Mouse (Mus musculus): ENCODE measurements at regions not wholly inside any gene's neighbourhood (a gene's known extent, or its start where the extent isn't known, plus 50 kb on each side); places are given as distances from the start of the nearest gene placed in this dataset.

- Histone ChIP-seq H3K4me3 (no peak overlapping the region), H3ac (ENCODE audit: control insufficient read depth, insufficient read length) (no peak overlapping the region), H3K27me3 (ENCODE audit: control insufficient read depth, insufficient read depth, insufficient read length) (no peaks in the 10 kb centered on the region), H3K4me2 (ENCODE audit: low read depth) (no peak overlapping the region), H3K79me2 (ENCODE audit: control insufficient read depth, insufficient read depth) (no peaks in the 10 kb centered on the region), H3K36me3 (ENCODE audit: control insufficient read depth, insufficient read depth) (no peaks in the 10 kb centered on the region)
- TF ChIP-seq REST (IDR thresholded peaks at IDR 0.05; ENCODE audit: insufficient read depth, insufficient read length): no peak
- no peak for TF ChIP-seq TCF12 (IDR thresholded peaks at IDR 0.05; ENCODE audit: insufficient read depth, poor library complexity, severe bottlenecking)
- no peak for TF ChIP-seq POLR2AphosphoS2 (IDR thresholded peaks at IDR 0.05; ENCODE audit: insufficient read length, low read depth)
- TF ChIP-seq SRF (IDR thresholded peaks at IDR 0.05; ENCODE audit: control insufficient read depth, insufficient read length, low read depth): no peak
- TF ChIP-seq MYOG (IDR thresholded peaks at IDR 0.05; ENCODE audit: control insufficient read depth in 1 of 3, insufficient read depth in 1 of 3, insufficient read length in 2 of 3, low read depth in 2 of 3): no peak
- no peak for TF ChIP-seq E2F4 (IDR thresholded peaks at IDR 0.05; ENCODE audit: insufficient read depth)
- TF ChIP-seq CEBPB (IDR thresholded peaks at IDR 0.05; ENCODE audit: insufficient read depth, poor library complexity, severe bottlenecking): no peak
- no peak for TF ChIP-seq POLR2A (IDR thresholded peaks at IDR 0.05; ENCODE audit: insufficient read length, low read depth)
- TF ChIP-seq MAX (IDR thresholded peaks at IDR 0.05; ENCODE audit: low read depth): no peak
- no peak for TF ChIP-seq MYOD1 (IDR thresholded peaks at IDR 0.05; ENCODE audit: control insufficient read depth in 1 of 3, insufficient read length in 2 of 3, low read depth in 2 of 3)
- no peak for TF ChIP-seq USF1 (IDR thresholded peaks at IDR 0.05; ENCODE audit: low read depth)
Measured at GRCm38 (mm10) chr1:35405418-35405817, 555.6 kb downstream of the Plekhb2 start.

GRCm38 (mm10) chr1:35415646-35416045 lies 565.9 kb downstream of the Plekhb2 start:
- H3ac ChIP-seq (ENCODE audit: control insufficient read depth, insufficient read length): no peak overlapping the region
- no peaks in the 10 kb centered on the region for H3K27me3 ChIP-seq (ENCODE audit: control insufficient read depth, insufficient read depth, insufficient read length)
- H3K79me2 ChIP-seq (ENCODE audit: control insufficient read depth, insufficient read depth): no peaks in the 10 kb centered on the region
- no peak overlapping the region for H3K4me2 ChIP-seq (ENCODE audit: low read depth)
- no peak overlapping the region for H3K4me3 ChIP-seq
- TF ChIP-seq USF1 (IDR thresholded peaks at IDR 0.05; ENCODE audit: low read depth) (no peak), MYOD1 (IDR thresholded peaks at IDR 0.05; ENCODE audit: control insufficient read depth in 1 of 3, insufficient read length in 2 of 3, low read depth in 2 of 3) (no peak), POLR2AphosphoS2 (IDR thresholded peaks at IDR 0.05; ENCODE audit: insufficient read length, low read depth) (no peak), TCF3 (IDR thresholded peaks at IDR 0.05; ENCODE audit: insufficient read length, low read depth) (no peak), MAX (IDR thresholded peaks at IDR 0.05; ENCODE audit: low read depth) (no peak), E2F4 (IDR thresholded peaks at IDR 0.05; ENCODE audit: insufficient read depth) (no peak), CEBPB (IDR thresholded peaks at IDR 0.05; ENCODE audit: insufficient read depth, poor library complexity, severe bottlenecking) (no peak), MYOG (IDR thresholded peaks at IDR 0.05; ENCODE audit: control insufficient read depth in 1 of 3, insufficient read depth in 1 of 3, insufficient read length in 2 of 3, low read depth in 2 of 3) (no peak), TCF12 (IDR thresholded peaks at IDR 0.05; ENCODE audit: insufficient read depth, poor library complexity, severe bottlenecking) (no peak), POLR2A (IDR thresholded peaks at IDR 0.05; ENCODE audit: insufficient read length, low read depth) (no peak), SRF (IDR thresholded peaks at IDR 0.05; ENCODE audit: control insufficient read depth, insufficient read length, low read depth) (no peak), REST (IDR thresholded peaks at IDR 0.05; ENCODE audit: insufficient read depth, insufficient read length) (no peak)
- H3K36me3 ChIP-seq (ENCODE audit: control insufficient read depth, insufficient read depth): no peaks in the 10 kb centered on the region

GRCm38 (mm10) chr1:35428126-35428840 lies 578.5 kb downstream of the Plekhb2 start:
- H3K27me3 ChIP-seq (ENCODE audit: control insufficient read depth, insufficient read depth, insufficient read length): no peaks in the 10 kb centered on the region

GRCm38 (mm10) chr1:35429471-35429870 lies 579.7 kb downstream of the Plekhb2 start:
- TF ChIP-seq POLR2A (IDR thresholded peaks at IDR 0.05; ENCODE audit: insufficient read length, low read depth): no peak
- TF ChIP-seq REST (IDR thresholded peaks at IDR 0.05; ENCODE audit: insufficient read depth, insufficient read length): no peak
- no peak for TF ChIP-seq POLR2AphosphoS2 (IDR thresholded peaks at IDR 0.05; ENCODE audit: insufficient read length, low read depth)
- no peak for TF ChIP-seq SRF (IDR thresholded peaks at IDR 0.05; ENCODE audit: control insufficient read depth, insufficient read length, low read depth)
- no peak for TF ChIP-seq MAX (IDR thresholded peaks at IDR 0.05; ENCODE audit: low read depth)
- no peak for TF ChIP-seq MYOG (IDR thresholded peaks at IDR 0.05; ENCODE audit: control insufficient read depth in 1 of 3, insufficient read depth in 1 of 3, insufficient read length in 2 of 3, low read depth in 2 of 3)
- TF ChIP-seq TCF12 (IDR thresholded peaks at IDR 0.05; ENCODE audit: insufficient read depth, poor library complexity, severe bottlenecking): no peak
- H3K4me3 ChIP-seq: no peak overlapping the region
- no peaks in the 10 kb centered on the region for H3K79me2 ChIP-seq (ENCODE audit: control insufficient read depth, insufficient read depth)
- no peaks in the 10 kb centered on the region for H3K36me3 ChIP-seq (ENCODE audit: control insufficient read depth, insufficient read depth)
- H3ac ChIP-seq (ENCODE audit: control insufficient read depth, insufficient read length): no peak overlapping the region
- no peaks in the 10 kb centered on the region for H3K27me3 ChIP-seq (ENCODE audit: control insufficient read depth, insufficient read depth, insufficient read length)
- no peak overlapping the region for H3K4me2 ChIP-seq (ENCODE audit: low read depth)

More at GRCm38 (mm10) chr1:35428126-35428840, 578.5 kb downstream of the Plekhb2 start:
- Histone ChIP-seq H3K4me2 (ENCODE audit: low read depth) (no peak overlapping the region), H3K79me2 (ENCODE audit: control insufficient read depth, insufficient read depth) (no peaks in the 10 kb centered on the region), H3K36me3 (ENCODE audit: control insufficient read depth, insufficient read depth) (no peaks in the 10 kb centered on the region), H3ac (ENCODE audit: control insufficient read depth, insufficient read length) (no peak overlapping the region), H3K4me3 (no peak overlapping the region)
- TF ChIP-seq MYOG (IDR thresholded peaks at IDR 0.05; ENCODE audit: control insufficient read depth in 1 of 3, insufficient read depth in 1 of 3, insufficient read length in 2 of 3, low read depth in 2 of 3): no peak
- TF ChIP-seq POLR2AphosphoS2 (IDR thresholded peaks at IDR 0.05; ENCODE audit: insufficient read length, low read depth): no peak

GRCm38 (mm10) chr1:35435721-35436120 lies 585.9 kb downstream of the Plekhb2 start:
- no peaks in the 10 kb centered on the region for H3K27me3 ChIP-seq (ENCODE audit: control insufficient read depth, insufficient read depth, insufficient read length)
- no peaks in the 10 kb centered on the region for H3K79me2 ChIP-seq (ENCODE audit: control insufficient read depth, insufficient read depth)
- no peaks in the 10 kb centered on the region for H3K36me3 ChIP-seq (ENCODE audit: control insufficient read depth, insufficient read depth)
- H3K4me3 ChIP-seq: no peak overlapping the region
- H3ac ChIP-seq (ENCODE audit: control insufficient read depth, insufficient read length): no peak overlapping the region
- H3K4me2 ChIP-seq (ENCODE audit: low read depth): peak overlapping the region; percentile 24
- no peak for TF ChIP-seq E2F4 (IDR thresholded peaks at IDR 0.05; ENCODE audit: insufficient read depth)
- TF ChIP-seq CEBPB (IDR thresholded peaks at IDR 0.05; ENCODE audit: insufficient read depth, poor library complexity, severe bottlenecking): no peak
- TF ChIP-seq TCF12 (IDR thresholded peaks at IDR 0.05; ENCODE audit: insufficient read depth, poor library complexity, severe bottlenecking): no peak
- no peak for TF ChIP-seq POLR2AphosphoS2 (IDR thresholded peaks at IDR 0.05; ENCODE audit: insufficient read length, low read depth)
- no peak for TF ChIP-seq MYOG (IDR thresholded peaks at IDR 0.05; ENCODE audit: control insufficient read depth in 1 of 3, insufficient read depth in 1 of 3, insufficient read length in 2 of 3, low read depth in 2 of 3)
- no peak for TF ChIP-seq REST (IDR thresholded peaks at IDR 0.05; ENCODE audit: insufficient read depth, insufficient read length)
- TF ChIP-seq SRF (IDR thresholded peaks at IDR 0.05; ENCODE audit: control insufficient read depth, insufficient read length, low read depth): no peak
- no peak for TF ChIP-seq USF1 (IDR thresholded peaks at IDR 0.05; ENCODE audit: low read depth)
- no peak for TF ChIP-seq MAX (IDR thresholded peaks at IDR 0.05; ENCODE audit: low read depth)
- no peak for TF ChIP-seq TCF3 (IDR thresholded peaks at IDR 0.05; ENCODE audit: insufficient read length, low read depth)
- no peak for TF ChIP-seq MYOD1 (IDR thresholded peaks at IDR 0.05; ENCODE audit: control insufficient read depth in 1 of 3, insufficient read length in 2 of 3, low read depth in 2 of 3)
- TF ChIP-seq POLR2A (IDR thresholded peaks at IDR 0.05; ENCODE audit: insufficient read length, low read depth): no peak
